Mouse (Mus musculus): ENCODE measurements around the gene Pyy. TPM values are rescaled to one million over a fixed set of nuclear protein-coding genes. Genes with fewer than 3 reads are reported as not detected.

The Pyy gene
- total RNA-seq, 2 experiments from 2014 or later: not detected

DNA sequence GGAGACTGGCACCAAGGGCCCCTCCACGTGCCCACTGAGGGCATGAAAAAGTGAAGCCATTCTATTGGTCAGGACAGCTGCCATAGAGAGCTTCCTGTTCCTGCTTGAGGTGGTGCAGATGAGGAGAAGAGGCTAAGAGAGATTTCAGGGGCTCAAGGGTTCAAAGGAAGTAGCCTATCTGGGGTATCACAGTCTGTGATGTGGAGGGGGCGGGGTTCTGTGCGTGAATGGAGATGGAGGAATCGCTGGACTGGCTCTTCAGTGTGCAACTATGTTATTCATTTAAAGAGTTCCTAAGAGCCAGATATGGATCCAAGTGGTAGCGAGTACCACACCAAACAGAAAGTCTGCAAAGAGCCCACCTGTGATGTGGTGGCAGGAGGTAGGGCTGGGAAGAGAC is 11.2 kb downstream of the Pyy start:
- ATAC-seq (ENCODE audit: poor library complexity, severe bottlenecking): no peak

GRCm38 (mm10) chr11:102095676-102096075 is 12.0 kb downstream of the Pyy start:
- no peak for ATAC-seq (ENCODE audit: poor library complexity, severe bottlenecking)

GRCm38 (mm10) chr11:102089088-102089808 is 18.4 kb downstream of the Pyy start:
- peak; percentile 49 for ATAC-seq (ENCODE audit: poor library complexity, severe bottlenecking)

- peak; percentile 41; the same call in 1 of the 2 replicates for ATAC-seq (ENCODE audit: poor library complexity, severe bottlenecking)
Measured at GRCm38 (mm10) chr11:102087931-102088898, 19.4 kb downstream of the Pyy start, which contains the start of gene Mpp2. Gene Mpp2, minus strand, starts transcription at chr11:102088515.

- peak; percentile 19; the same call in 1 of the 2 replicates for ATAC-seq (ENCODE audit: poor library complexity, severe bottlenecking)
Measured at GRCm38 (mm10) chr11:102087081-102087751, 20.4 kb downstream of the Pyy start.

DNA sequence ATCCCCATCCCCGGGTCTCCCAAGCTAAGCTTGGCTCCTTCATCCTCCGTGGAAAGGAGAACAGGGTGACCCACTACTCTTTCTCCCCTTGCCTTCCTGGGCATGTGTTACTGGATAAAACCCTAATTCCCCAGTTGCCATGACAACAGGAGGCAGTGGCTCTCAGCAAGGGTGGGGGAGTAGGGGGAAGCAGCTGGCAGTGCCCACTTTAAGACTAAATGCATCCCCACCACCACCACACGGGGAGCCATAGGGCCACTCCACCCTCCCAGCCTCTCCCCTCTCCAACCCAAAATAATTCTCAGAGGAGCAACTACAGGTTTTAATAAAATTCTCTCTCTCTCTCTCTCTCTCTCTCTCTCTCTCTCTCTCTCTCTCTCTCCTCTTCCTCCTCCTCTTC is 21.3 kb downstream of the Pyy start:
- no peak for ATAC-seq (ENCODE audit: poor library complexity, severe bottlenecking)

- ATAC-seq (ENCODE audit: poor library complexity, severe bottlenecking): no peak
Measured at GRCm38 (mm10) chr11:102084159-102084558, 23.5 kb downstream of the Pyy start.

- ATAC-seq (ENCODE audit: poor library complexity, severe bottlenecking): no peak
Measured at GRCm38 (mm10) chr11:102083193-102083592, 24.4 kb downstream of the Pyy start.

GRCm38 (mm10) chr11:102082322-102082721 is 25.3 kb downstream of the Pyy start:
- ATAC-seq (ENCODE audit: poor library complexity, severe bottlenecking): no peak

DNA sequence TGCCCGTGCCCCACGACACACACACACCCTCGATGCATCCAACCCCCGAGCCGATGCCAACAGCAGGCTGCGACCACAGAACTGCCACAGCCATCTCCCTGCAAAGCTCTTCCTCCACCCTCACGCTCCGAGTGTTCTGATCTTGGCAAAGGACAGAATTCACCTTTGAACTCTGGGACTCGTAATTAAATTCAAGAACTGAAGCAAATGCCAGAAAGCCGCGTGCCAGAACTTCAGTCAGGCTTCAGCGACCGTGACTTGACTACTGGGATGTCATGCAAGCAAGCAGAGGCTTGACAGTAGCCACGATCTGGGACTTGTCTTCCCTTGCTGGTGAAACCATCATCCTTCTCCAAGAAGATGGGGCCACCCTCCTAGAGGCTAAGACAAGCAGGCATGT is 33.9 kb downstream of the Pyy start:
- ATAC-seq (ENCODE audit: poor library complexity, severe bottlenecking): no peak

DNA sequence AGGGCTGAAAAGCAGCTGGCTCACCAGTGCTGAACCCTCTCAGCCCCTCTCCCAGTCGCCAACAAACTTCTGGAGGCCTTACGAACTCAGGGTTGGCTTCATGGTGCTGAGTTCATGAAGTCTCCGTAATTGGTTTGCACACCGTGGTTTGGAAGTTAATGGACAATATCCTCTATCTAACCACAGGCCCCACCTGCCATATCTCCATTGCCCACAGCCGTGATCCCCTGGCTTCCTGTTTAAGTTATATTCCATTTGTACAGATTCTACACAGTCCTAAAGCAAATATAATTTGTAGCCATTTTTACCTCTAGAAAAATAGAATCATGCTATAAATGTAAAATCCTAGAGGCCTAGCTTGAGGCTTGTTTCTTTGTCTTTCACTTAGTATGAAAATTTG is 34.9 kb downstream of the Pyy start:
- ATAC-seq (ENCODE audit: poor library complexity, severe bottlenecking): no peak

DNA sequence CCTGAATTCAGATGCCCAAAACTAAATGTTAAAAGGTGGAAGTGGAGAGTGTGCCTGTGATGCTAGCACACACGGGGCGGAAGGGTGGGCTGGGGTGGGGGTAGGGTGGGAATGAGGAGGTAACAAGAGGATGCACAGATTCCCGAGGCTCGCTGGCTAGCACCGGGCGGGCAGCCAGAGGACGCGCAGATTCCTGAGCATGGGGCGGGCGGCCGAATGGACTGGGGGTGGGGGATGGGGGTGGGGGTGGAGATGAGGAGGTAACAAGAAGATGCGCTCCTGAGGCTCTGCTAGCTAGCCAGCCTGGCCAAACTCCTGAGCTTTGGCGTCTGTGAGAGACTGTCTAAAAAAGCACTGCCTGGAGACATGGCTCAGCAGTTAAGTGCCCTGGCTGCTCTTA is 37.2 kb downstream of the Pyy start:
- no peak for ATAC-seq (ENCODE audit: poor library complexity, severe bottlenecking)

DNA sequence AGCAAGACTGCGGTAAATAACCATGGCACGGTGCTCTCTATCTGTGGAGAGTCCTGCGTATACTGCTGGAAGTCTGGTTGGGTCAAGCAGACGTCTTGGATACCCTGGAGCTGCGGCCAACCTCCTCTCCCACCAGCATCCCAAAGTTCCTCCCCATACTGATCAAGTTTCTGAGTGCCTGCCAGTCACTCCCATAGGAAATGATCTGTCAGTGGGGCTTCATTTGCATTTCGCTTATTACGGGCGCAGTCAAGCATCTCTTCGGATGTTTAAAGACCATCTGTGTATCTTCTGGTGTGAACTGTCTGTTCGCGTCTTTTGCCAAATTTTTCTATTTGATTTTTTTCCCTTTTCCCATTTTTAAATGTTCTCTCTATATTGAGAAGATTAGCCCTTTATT is 38.0 kb downstream of the Pyy start:
- ATAC-seq (ENCODE audit: poor library complexity, severe bottlenecking): no peak

DNA sequence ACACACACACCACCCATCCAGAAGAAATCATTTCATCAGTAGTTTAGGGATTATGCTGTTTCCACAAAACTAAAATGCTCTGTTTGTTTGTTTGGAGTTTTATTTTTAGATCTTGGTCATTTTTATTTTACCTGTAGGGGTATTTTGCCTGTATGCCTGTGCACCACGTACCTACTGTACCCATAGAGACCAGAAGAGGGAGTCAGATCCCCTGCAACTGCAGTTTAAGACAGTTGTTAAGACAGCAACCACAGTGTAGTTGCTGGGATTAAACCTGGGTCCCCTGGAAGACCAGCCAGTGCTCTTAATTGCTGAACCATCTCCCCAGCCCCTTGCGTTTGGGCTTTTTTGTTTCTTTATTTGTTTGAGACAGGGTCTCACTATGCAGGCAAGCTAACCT is 38.7 kb downstream of the Pyy start:
- ATAC-seq (ENCODE audit: poor library complexity, severe bottlenecking): no peak

DNA sequence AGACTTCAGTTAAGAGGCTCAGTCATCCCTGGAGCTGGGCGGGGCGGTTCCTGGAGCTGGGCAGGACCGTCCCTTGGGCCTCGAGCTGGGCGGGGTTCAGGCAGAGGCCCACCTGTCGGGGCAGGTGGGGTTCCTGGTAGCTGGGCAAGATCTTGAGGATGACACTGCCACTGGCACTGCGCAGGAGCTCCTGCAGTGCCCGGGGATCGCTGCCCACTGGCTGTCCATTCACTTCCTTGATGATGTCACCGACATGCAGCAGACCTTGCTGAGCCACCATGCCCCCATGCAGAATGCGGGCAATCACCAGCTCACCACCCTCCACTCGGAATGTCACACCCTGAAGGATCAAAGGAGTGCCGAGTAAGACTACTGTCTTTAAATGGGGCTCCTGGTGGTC is 44.6 kb downstream of the Pyy start:
- no peak for ATAC-seq (ENCODE audit: poor library complexity, severe bottlenecking)

- ATAC-seq (ENCODE audit: poor library complexity, severe bottlenecking): no peak
Measured at GRCm38 (mm10) chr11:102061941-102062473, 45.6 kb downstream of the Pyy start.

DNA sequence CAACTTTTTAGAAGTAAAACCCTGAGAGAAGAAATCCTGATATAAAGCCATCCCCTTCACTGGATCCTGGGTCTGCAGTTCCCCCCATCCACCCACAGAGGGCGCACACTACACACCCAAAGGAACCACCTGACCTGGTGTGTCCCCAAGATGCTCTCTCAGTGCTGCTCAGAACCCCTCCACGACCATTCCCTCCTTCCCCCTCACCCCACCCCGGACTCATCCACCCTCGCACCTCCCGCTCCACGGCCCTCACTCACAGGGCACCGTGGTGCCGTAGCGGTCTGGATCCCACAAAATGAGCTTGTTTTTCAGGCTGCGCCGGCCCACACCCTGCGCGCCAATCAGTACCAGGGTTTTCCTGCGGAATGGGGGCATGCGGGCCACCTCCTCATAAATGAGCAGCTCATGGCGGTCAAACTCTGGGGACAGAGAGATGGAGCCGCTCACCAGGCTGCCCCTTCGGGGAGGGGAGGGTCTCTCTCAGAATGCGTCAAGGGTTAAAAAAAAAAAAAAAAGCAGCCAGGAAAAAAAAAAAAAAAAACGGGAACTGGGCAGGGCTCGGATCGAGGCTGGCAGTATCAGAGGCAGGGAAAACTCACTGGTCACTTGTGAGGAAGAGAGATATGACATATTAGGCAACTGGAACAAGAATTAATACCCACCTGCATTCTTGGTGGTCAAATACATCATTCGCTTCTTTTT is 46.2 kb downstream of the Pyy start:
- ATAC-seq (ENCODE audit: poor library complexity, severe bottlenecking): peak; percentile 86
